Mouse (Mus musculus) frontal cortex, adult (tissue): ENCODE data around the gene Chrna1.

ENCODE experiments used
- ATAC-seq: cut with Nextera tagmentation; 2 replicates; pipeline ENCODE4 v1.9.2; 2017; ENCODE audit warnings: mild to moderate bottlenecking, moderate library complexity, mixed read lengths; ENCODE audit not compliant: low TSS enrichment

Gene Chrna1

DNA sequence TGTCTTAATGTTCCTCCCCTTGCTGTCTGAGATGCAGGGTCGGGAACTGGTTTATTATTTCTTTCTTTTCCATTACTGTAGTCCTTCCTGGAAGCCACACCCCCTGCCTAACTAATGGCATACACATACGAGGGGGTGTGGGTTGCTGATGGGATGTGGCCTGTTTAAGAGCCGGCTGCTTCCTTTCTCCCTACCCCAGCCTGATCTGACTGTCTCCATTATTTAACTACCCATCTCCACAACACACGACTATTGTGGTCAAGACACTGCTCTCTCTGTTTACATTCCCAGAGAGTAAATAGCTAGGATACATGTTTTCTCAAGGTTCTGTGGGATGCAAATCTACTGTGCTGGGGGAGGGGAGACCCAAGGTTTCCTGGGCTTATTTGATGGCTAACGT is 58.4 kb downstream of the Chrna1 start:
- no peak for ATAC-seq

DNA sequence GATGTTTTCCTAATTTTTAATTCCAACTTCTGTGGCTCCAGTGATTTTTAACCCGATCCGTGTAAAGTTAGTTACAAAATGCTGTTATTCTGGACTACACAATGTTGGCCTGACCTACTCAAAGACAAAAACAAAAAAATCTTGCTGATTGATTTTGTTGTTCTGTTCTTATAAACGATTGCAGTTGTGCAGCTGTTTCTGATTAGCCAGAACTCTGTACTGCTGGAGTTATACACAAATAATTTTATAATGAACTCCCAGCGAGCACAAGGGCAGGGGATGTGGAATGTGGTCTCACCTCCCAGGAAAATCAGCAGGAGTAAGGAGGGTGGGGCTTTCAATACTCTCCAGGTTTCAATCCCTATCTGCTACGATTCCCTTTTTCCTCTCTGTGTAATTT is 61.2 kb downstream of the Chrna1 start:
- no peak for ATAC-seq

DNA sequence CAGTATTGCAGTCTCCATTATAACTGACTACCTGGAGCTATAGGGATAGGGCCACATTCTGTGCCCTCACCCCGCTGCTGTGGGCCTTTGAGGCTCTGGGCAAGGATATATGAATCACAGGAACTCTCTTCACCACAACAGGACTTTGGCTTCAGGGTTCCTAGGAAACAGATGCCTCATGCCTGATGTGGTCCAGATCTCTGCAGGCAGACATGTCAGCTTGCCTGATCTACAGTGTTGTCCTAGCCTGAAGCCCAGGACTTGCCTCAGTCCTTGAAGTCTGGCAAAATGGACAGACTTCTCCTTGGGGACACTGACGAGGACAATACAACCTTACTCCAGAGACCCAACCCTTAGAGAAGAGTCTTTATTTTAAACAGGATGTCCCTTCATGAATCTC is 61.8 kb downstream of the Chrna1 start:
- no peak for ATAC-seq

DNA sequence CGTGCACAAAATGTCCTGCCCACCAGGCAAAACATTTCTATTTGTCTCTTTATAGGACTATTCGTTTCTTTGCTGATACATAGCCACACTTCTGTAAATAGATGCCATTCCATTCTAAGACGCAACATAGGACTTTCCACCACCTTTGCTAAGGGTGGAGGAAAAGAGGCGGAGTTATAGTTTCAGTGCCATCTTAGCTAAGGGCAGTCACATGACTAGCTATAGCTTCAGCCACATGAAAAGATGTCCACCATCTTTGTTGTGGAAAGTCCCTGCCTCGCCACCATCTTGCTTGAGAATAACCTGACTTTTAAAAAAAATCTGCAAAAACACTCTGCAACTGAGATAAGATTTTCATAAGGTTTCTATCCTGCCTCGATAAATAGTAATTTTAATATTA is 66.0 kb downstream of the Chrna1 start:
- ATAC-seq: no peak
